Mouse (Mus musculus) intestine, embryonic 14.5 days (tissue): ENCODE data around the gene Spats2. TPM values are rescaled to one million over a fixed set of nuclear protein-coding genes. Genes with fewer than 3 reads are reported as not detected.

Experiments
- ATAC-seq: fragments of 200-750 bp; cut with Nextera tagmentation; replicated peaks from 2 replicates; pipeline ENCODE4 v1.8.0; 2017; ENCODE audit warnings: low read depth, moderate number of reproducible peaks, moderate TSS enrichment, moderate library complexity; ENCODE audit not compliant: low FRiP score, low TSS enrichment
- DNase-seq: peaks from one replicate; pipeline ENCODE4 v3.0.0-alpha.2; 2018; ENCODE audit warnings: low spot score
- H3K27ac ChIP-seq: fragments of 300-500 bp; sonication (generic); 2 replicates; pipeline ENCODE4 v1.5.1; 2014; ENCODE audit warnings: low read depth, mild to moderate bottlenecking, control low read depth
- H3K27me3 ChIP-seq: fragments of 300-500 bp; sonication (generic); replicated peaks from 2 replicates; pipeline ENCODE4 v1.6.1; 2014; ENCODE audit warnings: low read length, control low read depth; ENCODE audit not compliant: control insufficient read depth, insufficient read depth
- H3K36me3 ChIP-seq: fragments of 300-500 bp; sonication (generic); 2 replicates; pipeline ENCODE4 v1.6.1; 2014; ENCODE audit warnings: low read length, control low read depth; ENCODE audit not compliant: control insufficient read depth, insufficient read depth
- H3K4me1 ChIP-seq: fragments of 300-500 bp; sonication (generic); replicated peaks from 2 replicates; pipeline ENCODE4 v1.6.1; 2014; ENCODE audit warnings: low read length, control low read depth, mixed read lengths; ENCODE audit not compliant: control insufficient read depth, insufficient read depth
- H3K4me2 ChIP-seq: fragments of 300-500 bp; sonication (generic); 2 replicates; pipeline ENCODE4 v1.6.1; 2014; ENCODE audit warnings: low read length
- H3K4me3 ChIP-seq: fragments of 300-500 bp; sonication (generic); 2 replicates; pipeline ENCODE4 v1.5.1; 2014; ENCODE audit warnings: low read depth, low read length, control low read depth, mixed read lengths
- H3K9ac ChIP-seq: fragments of 300-500 bp; sonication (generic); 2 replicates; pipeline ENCODE4 v1.6.1; 2014; ENCODE audit warnings: mild to moderate bottlenecking, low read length
- H3K9me3 ChIP-seq: fragments of 300-500 bp; sonication (generic); 2 replicates; pipeline ENCODE4 v1.6.1; 2016; ENCODE audit warnings: low read length, control low read depth; ENCODE audit not compliant: control insufficient read depth
- WGBS: fragments of 180-500 bp; shearing (Covaris S2); extraction: QIAGEN DNeasy Blood & Tissue Kit; methylation state at CpG from one replicate; pipeline ENCODE4 v1.1.7; 2014; 5-methylcytosine and 5-hydroxymethylcytosine counted together
- polyA plus RNA-seq: library from polyadenylated mRNA; unstranded; fragments of >200 nt; fragmentation: Nextera tagmentation; extraction: Ambion mirVana; gene quantifications from 2 replicates; pipeline ENCODE4 v1.2.1, GENCODE M21; 2014

Spats2 gene
- polyA plus RNA-seq, 1 experiment from 2014 or later: 38.4 TPM

GRCm38 (mm10) chr15:99116539-99116938, 9.2 kb upstream of the Spats2 start:
- Histone ChIP-seq H3K4me3 (no peak overlapping the region), H3K9me3 (no peaks in the 10 kb centered on the region), H3K36me3 (no peaks in the 10 kb centered on the region), H3K27ac (no peak overlapping the region), H3K27me3 (no peaks in the 10 kb centered on the region), H3K4me2 (no peak overlapping the region), H3K9ac (no peak overlapping the region), H3K4me1 (peaks cover 4% of the 10 kb centered on the region; the same call in 1 of the 2 replicates)
- WGBS: 33% methylated on average over 11 of the region's 11 CpGs
- DNase-seq: no peak
- no peak for ATAC-seq

DNA sequence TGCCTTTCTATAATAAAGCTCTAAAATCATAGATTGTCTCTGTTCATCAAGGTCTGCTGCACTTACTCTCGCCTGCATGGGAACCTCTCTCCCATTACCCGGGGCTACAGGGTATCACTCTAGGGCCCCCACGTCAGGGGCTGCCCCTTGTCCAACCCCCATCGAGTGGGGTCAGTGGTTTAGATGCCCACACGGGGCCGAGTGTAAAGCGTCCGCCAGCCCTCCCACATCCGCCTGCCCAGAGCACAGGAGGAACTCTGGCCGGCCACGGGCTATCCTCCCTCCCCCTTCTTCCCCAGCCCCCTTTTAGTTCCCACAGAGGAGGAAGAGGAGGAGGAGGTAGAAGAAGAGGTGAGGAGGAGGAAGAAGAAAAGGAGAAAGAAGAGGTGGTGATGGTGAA, 4.9 kb upstream of the Spats2 start:
- Histone ChIP-seq H3K27me3 (no peaks in the 10 kb centered on the region), H3K4me1 (no peaks in the 10 kb centered on the region), H3K4me3 (no peak overlapping the region), H3K27ac (no peak overlapping the region), H3K9ac (no peak overlapping the region), H3K36me3 (no peaks in the 10 kb centered on the region), H3K9me3 (no peaks in the 10 kb centered on the region), H3K4me2 (no peak overlapping the region)
- no peak for DNase-seq
- 15% methylated on average over 11 of the region's 11 CpGs for whole genome bisulfite sequencing
- ATAC-seq: no peak

- Histone ChIP-seq H3K9ac (no peak overlapping the region), H3K36me3 (no peaks in the 10 kb centered on the region), H3K9me3 (no peaks in the 10 kb centered on the region), H3K4me3 (no peak overlapping the region), H3K4me2 (no peak overlapping the region), H3K27me3 (no peaks in the 10 kb centered on the region), H3K4me1 (no peaks in the 10 kb centered on the region), H3K27ac (no peak overlapping the region)
- 59% methylated on average over 2 of the region's 2 CpGs for WGBS
- DNase-seq: no peak
- no peak for ATAC-seq
Observed at GRCm38 (mm10) chr15:99122642-99123041, 3.1 kb upstream of the Spats2 start.

DNA sequence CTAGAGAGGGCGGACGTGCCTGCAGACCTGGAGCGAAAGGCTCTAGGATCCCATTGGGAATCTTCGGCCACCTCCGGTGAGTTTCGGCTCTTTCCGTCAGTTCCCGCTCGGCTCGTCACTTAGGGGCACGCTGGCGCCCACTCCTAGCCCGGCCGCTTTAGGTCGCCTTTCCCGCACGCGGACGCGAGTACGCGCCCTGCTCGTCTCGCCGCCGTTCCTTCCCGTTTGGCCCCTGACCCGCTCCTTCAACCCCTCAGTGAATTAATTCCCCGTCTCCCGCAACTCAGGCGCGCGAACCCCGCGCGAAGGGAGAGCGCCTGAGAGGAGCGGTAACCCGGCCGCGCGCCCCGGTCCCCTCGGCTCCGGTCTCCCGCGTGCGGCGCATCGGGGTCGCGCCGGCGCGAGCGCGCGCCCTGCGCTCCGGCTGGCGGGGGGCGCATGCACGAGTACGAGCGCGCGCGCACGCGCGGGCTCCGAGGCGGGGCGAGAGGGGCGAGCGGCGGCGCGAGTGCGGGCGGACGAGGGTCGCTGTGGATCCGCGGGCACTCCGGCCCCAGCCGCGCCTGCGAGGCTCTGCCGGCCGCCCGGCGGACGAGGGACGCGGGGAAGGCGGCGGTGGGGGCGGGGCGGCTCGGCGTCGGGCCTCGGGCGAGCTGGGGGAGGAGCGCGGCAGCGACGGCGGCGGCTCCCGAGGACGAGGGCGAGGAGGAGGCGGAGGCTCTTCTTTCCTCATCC, 532 bp downstream of the Spats2 start:
- ATAC-seq (peak; percentile 87), DNase-seq (peak; percentile 98)
- Histone ChIP-seq H3K9ac (peak overlapping the region; percentile 83), H3K36me3 (no peaks in the 10 kb centered on the region), H3K4me3 (peak overlapping the region; percentile 57), H3K27me3 (no peaks in the 10 kb centered on the region), H3K4me2 (peak overlapping the region; percentile 61), H3K4me1 (peaks cover 24% of the 10 kb centered on the region), H3K9me3 (no peaks in the 10 kb centered on the region), H3K27ac (peak overlapping the region; percentile 95)
- under 1% methylated on average over 99 of the region's 115 CpGs for WGBS

GRCm38 (mm10) chr15:99126816-99127365, 1.2 kb downstream of the Spats2 start:
- peak overlapping the region; percentile 57 for H3K4me3 ChIP-seq
- peaks cover 24% of the 10 kb centered on the region for H3K4me1 ChIP-seq
- H3K36me3 ChIP-seq: no peaks in the 10 kb centered on the region
- H3K27ac ChIP-seq: peak overlapping the region; percentile 95
- under 1% methylated on average over 34 of the region's 35 CpGs for WGBS
- peak overlapping the region; percentile 83 for H3K9ac ChIP-seq
- no peaks in the 10 kb centered on the region for H3K27me3 ChIP-seq
- no peaks in the 10 kb centered on the region for H3K9me3 ChIP-seq
- H3K4me2 ChIP-seq: peak overlapping the region; percentile 61
- DNase-seq (no peak), ATAC-seq (peak; percentile 14)

GRCm38 (mm10) chr15:99127851-99128522, 2.3 kb downstream of the Spats2 start:
- H3K9me3 ChIP-seq: no peaks in the 10 kb centered on the region
- H3K4me2 ChIP-seq: peak overlapping the region; percentile 61
- H3K27ac ChIP-seq: no peak overlapping the region
- 62% methylated on average over 6 of the region's 6 CpGs for WGBS
- peak overlapping the region; percentile 57 for H3K4me3 ChIP-seq
- ATAC-seq (no peak), DNase-seq (no peak)
- H3K27me3 ChIP-seq: no peaks in the 10 kb centered on the region
- 0 out of 2 replicates have a peak, but pooled peaks cover 3% of the 10 kb centered on the region for H3K36me3 ChIP-seq
- peak overlapping the region; percentile 83; the same call in 1 of the 2 replicates for H3K9ac ChIP-seq
- H3K4me1 ChIP-seq: peaks cover 24% of the 10 kb centered on the region

DNA sequence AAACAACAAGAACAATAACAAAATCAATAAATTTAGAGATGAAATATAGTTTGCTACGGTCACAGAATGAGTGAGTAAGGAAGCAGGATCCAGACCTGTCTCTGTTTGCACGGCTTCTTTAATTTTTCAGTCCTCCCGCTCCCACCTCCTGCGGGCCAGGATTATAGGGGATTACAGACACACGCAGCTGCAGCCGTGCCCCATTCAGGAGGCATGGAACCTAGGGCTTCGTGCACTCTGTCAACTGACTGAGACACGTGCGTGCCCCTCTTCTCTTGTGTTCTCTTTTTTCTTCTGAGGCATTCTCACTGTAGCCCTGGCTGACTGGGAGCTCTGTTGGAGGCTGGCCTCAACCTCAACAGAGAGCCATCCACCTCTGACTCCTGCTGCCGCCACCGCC, 3.7 kb downstream of the Spats2 start:
- Histone ChIP-seq H3K9me3 (no peaks in the 10 kb centered on the region), H3K36me3 (peaks cover 8% of the 10 kb centered on the region; the same call in 1 of the 2 replicates), H3K4me1 (peaks cover 24% of the 10 kb centered on the region), H3K27me3 (no peaks in the 10 kb centered on the region), H3K4me3 (no peak overlapping the region), H3K9ac (0 out of 2 replicates have a peak overlapping the region, but pooled peaks have one; percentile 10), H3K4me2 (no peak overlapping the region), H3K27ac (0 out of 2 replicates have a peak overlapping the region, but pooled peaks have one; percentile 22)
- DNase-seq (no peak), ATAC-seq (no peak)
- WGBS: 64% methylated on average over 11 of the region's 11 CpGs

DNA sequence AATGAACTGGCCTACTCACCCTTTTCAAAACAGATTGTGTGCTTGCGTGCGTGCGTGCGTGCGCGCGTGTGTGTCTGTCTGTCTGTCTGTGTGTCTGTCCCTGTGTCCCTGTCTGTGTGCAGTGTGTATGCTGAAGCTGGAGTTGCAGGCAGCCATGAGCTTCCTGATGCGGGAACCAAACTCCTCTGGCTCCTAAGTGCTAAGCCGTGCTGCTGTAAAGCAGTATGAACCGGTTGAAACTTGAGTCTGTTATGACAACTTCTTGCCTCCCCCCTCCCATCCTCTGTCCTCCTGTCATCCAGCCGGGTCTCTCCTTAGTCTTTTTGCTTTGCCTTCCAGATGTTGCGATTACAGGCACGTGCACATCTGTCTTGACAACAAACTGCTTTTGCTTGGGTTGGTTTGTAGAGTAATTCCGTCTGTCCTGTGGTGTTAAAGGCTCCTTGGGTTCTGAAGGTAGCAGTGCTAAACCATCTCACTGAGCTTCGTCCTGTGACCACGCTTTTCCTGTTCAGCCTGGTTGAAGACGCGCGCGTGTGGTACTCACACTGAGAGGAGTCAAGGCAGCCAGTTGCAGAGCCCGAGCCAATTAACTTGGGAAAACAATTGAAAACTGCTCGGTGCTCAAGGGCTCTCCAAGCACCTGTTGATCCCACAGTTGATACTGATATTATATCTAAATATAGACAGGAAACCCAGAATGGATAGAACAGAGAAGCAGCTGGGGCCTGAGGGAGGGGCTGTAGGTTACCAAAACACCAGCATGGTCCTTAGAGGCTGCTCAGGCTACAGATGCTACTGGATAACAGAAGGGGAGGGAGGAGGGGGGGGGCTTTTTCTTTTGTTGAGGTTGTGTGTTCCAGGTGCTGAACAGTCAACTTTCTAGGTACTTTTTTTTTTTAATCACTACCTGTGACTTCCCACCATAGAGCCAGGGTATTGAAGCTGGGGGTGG, 4.5 kb downstream of the Spats2 start:
- DNase-seq: peak; percentile 67
- Histone ChIP-seq H3K9me3 (no peaks in the 10 kb centered on the region), H3K4me2 (no peak overlapping the region), H3K27ac (0 out of 2 replicates have a peak overlapping the region, but pooled peaks have one; percentile 22), H3K27me3 (no peaks in the 10 kb centered on the region), H3K9ac (0 out of 2 replicates have a peak overlapping the region, but pooled peaks have one; percentile 10), H3K4me1 (peaks cover 24% of the 10 kb centered on the region), H3K36me3 (peaks cover 8% of the 10 kb centered on the region; the same call in 1 of the 2 replicates), H3K4me3 (no peak overlapping the region)
- 59% methylated on average over 22 of the region's 22 CpGs for WGBS
- ATAC-seq: no peak
